Mouse (Mus musculus) heart, adult 11 months (tissue): ENCODE measurements around the gene Arap1.

Experiments
- DNase-seq: peaks from one replicate; pipeline ENCODE4 v3.0.0; 2022

Gene Arap1

DNA sequence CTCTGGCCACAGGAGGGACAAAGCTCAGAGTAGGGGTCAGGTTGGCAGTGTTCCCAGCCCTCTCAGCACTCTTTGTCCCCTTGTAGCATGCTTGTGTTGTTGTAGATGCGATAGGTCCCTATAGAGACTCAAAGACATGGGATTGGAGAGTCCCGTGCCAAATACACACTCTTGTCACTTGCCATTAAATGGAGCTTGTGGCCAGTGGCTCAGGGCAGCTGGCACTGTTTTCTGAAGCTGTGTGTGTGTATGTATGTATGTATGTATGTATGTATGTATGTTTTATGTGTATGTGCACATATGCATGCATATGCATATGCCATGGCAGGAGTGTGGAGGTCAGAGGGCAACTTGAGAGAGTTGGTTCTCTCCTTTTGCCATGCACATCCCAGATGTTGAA, 20.1 kb upstream of the Arap1 start:
- DNase-seq, result no peak

DNA sequence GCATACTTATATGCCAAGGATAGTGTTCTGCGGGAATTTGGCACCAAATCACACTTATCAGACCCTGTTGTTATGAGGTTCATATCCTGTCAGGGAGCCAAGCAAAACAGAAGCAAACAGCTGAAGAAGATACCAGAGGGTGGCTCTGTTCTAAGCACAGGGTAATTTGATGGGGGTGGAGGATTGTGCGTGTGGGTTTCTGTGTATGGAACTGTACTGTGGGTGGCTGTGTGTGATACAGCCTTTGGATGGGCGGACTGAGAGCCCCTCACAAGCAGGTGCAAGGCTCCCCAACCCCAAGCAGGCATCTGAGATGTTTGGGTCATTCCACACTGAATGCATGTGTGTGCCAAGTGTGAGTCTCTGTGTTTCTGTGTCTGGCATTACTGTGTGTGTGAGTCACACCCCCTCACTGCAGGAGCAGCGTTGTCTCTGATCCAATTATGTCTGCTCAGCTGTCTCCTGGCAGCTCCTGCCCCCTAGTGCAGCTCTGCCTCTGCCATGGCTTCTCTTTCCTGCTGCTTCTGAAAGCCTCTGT, 19.2 kb upstream of the Arap1 start:
- no peak for DNase-seq

DNA sequence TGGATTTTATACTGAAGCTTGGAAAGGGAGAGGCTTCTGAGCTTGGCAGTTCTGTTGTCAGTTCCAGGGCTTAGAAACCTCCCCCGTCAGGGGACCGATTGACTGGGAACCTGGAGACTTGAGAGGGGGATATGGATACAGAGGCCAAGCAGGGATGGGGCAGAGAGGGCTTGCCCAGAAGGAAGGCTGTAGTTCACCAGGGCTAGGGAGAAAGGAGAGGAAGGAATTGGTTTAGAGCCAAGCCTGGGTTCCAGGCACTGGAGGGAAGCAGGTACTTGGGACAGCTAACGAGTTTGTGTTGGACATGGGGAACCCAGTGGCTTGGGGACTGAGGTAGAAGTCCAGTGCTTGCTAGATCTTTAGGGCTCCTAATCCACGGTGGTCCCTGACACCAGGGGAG, 18.3 kb upstream of the Arap1 start:
- DNase-seq, result no peak

DNA sequence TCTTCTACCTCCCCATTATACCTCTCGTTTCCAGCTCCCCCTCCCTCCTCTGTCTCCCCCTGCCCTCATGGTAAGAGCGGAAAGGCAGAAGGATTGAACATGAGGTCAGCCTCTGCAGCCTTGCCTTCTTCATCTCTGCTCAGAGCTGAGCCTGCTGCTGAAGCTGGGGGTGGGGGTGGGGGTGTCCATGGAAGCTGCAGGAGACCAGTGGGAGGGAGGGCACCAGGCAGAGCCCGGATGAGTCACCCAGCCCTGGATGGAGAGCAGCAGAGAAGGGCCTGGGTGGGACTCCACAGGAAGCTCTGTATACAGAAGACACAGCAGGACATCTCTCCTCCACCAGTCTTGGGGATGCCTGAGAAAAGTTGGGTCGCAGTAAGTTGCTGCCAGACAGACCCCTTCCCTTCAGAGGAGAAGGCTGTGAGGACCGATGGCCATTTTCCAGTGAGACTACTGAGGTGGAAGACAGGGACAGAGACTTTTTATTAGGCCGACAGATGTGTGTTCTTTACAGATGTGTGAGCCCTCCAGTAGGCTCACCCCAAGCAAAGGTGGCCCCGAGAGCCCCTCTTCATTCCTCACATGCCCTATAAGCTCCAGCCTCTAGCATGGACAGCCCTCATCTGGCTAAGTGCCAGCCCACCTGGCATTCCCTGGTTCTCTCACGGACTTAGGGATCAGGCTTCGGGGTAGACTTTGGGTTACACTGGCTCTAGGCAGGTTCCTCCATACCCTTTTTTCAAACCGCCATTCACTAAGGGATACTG, 17.6 kb upstream of the Arap1 start:
- no peak for DNase-seq

DNA sequence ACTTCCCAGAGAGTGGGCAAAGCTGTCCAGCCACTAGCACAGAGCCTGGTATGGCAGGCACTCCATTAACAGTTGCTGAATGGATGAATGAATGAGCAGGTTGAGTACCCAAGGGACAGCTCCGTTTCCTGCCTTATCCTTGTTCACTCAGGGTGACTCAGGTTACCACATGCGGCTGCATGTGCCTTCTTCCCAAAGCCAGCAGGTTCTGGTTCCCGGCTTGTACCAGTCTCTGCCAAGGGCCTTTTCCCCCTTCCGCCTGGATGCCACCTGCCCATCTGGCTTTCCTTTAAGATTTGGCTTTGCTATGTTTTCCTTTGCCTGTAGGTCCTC, 17.1 kb upstream of the Arap1 start:
- DNase-seq, result no peak

DNA sequence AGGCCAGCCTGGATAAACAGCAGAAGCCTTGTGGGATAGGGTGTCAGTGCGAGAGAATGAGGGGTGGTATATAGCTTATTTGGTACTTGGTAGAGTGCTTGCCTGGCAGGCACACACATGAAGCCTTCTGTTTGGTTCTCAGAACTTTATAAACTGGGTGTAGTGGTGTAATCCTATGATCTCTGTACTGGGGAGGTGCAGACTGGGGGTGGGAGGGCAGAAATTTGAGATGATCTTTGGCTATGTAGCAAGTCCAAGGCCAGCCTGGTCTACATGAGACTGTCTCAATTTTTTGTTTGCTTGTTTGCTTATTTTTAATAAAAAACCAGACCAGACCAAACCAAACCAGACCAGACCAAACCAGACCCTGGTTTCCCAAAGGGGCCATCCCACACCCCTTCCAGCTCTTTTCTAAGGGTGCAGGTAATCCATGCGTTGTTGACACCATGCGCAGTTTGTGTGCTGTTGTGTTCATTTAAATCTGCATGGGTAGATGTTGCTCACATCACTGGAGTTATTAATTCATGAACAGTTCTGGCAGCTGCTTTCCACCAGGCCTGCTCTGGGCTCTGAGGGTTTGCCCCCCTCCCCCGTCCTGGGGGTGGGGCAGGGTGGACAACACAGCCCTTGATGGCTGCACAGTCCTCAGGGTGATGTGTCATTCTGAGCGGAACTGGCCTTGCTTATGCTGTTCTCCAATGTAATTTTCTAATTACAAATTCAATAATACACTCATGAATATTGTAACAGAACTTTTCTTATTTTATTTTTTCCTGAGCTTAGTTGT, 15.6 kb upstream of the Arap1 start:
- no peak for DNase-seq

DNA sequence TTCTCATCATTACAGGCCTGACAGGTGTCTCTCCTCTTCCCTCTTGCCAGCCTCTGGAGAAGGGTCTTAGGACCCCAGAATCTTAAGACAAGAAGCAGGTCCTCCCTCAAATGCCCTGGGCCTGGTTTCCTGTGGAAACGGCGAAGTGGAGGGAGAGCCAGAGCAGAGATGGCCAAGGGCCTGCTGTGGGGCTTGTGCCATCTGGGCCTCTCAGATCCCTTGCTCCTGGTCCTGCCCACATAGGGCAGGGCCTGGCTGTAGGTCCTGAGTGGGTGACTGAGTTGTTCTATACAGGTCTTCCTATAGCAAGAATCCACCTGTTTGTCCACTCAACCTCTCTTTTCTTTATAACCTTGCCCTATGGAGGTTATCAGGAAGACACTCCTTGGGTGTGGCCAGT, 12.6 kb upstream of the Arap1 start:
- DNase-seq, result no peak

DNA sequence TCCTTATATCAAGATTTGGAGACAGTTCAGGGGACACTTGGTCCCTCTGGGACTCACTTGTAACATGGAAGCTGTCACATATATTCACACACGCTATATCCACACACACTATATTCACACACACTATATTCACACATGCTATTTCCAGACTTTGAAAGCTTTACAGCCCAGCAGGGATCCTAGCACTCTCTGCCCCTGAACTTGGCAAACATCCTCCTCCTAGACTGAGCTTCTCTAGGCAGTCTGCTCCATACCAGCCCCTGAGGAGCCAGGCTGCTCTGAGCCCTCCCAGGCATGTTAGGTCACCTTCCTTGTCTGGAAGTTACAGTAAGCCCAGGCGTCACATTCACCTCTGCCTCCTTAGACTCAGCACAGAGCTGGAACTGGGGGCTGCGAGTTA, 11.2 kb upstream of the Arap1 start:
- DNase-seq, result no peak

DNA sequence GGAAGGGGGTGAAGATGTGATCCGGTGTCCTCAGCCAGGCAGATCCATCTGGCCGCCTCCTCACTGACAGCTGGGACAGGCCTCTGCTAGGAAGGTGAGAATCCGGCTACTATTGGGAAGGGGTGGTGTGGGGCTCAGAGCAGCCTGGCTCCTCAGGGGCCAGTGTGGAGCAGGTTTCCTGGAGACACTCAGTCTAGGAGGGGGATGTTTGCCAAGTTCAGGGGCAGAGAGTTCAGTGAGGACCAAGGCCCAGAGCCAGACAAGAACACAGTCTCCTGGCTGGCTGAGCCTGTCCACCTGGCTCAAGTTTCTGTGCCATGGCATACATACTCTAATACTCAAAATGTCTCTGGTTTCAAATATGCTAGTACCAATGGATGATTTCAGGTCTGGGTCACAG, 10.5 kb upstream of the Arap1 start:
- DNase-seq, result no peak

DNA sequence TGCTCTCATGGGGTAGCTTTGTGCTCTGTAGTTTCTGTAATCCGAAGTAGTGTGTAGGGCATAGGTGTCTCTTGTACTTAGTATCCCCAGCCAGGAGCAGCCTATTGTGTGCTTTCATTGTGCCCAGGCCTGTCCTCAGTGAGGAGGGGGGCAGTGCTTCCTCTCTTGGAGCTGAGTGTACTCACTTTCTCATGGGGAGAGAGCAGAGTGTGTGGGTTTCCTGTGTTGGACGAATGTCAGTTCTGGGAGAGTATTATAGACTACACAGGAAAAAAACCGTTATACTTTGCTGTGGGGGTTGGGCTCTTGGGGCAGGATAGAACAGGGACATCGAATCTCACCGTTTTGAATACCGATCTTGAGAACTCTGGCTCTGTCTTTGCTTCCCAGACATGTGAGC, 6.5 kb upstream of the Arap1 start:
- DNase-seq, result no peak

DNA sequence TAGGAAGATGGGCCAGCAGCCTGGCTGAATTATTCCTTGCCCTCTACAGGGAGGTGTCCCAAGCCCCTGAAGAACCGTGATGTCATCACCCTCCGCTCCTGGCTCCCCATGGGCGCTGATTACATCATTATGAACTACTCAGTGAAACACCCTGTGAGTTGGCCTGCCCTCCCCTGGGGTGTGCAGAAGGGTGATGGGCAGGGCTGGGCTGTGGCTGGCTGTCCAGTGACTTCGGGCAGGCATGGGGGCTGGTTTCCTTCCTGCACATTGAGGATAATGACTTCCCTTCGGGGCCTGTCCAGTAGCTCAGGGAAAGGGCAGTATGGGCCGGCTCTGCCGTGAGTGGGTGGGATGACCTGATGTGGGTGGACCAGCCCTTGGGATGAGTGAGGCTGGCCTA, 4.7 kb upstream of the Arap1 start:
- DNase-seq, result no peak

DNA sequence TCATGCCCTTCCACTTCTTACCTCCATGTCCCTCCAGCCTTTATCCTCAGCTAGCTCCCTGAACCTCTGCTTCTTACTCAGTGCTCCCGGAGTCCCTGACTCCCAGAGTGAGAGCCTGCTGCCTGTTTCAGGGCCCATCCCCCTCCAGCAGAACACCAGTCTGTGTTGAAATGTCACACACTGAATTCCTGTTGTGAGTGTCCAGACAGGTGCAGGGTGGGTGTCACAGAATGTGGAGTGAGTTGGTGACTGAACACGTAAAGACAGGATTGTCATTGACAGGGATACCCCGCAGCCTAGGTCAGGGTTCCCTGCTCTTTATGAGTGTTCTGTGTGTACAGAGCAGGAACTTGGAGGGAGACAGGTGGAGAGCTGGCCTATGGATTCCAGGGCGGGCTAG, 3.0 kb upstream of the Arap1 start:
- no peak for DNase-seq

DNA sequence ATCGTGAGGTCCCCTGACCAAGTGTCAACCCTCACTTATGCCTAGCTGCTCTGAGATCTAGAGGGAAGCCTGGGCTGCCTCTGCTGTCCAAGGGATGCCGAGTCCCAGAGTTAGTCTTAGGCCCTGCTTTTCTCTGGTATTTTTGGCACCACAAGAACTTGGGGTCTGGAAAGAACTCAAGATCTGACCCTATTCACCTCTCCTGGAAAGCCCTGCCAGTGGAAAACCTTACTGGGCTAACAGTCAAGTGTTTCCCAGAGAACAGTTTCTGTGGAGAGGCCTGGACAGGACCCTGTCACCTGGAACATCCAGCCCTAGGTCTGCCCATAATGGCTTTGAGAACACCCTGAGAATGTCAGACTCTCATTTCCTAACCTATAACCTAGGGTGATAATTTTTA, 876 bp upstream of the Arap1 start:
- DNase-seq, result no peak

DNA sequence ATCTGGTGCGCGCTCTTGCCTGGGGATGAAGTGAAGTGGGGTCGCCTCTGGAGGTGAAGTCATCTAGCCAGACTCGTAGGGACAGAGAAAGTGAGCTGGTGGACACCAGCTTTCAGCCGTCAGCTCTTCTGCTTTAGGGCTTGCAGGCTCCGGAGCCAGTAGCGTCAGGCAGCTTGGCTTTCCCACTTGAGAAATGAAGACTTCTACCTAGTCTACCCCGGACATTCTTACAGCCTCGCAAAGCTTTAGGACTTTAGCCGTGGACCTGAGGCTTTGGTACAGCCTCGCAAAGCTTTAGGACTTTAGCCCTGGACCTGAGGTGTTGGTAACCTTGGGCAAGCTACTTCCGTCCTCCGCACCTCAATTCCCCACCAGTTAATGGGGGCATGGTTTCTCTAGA, 445 bp downstream of the Arap1 start:
- no peak for DNase-seq

DNA sequence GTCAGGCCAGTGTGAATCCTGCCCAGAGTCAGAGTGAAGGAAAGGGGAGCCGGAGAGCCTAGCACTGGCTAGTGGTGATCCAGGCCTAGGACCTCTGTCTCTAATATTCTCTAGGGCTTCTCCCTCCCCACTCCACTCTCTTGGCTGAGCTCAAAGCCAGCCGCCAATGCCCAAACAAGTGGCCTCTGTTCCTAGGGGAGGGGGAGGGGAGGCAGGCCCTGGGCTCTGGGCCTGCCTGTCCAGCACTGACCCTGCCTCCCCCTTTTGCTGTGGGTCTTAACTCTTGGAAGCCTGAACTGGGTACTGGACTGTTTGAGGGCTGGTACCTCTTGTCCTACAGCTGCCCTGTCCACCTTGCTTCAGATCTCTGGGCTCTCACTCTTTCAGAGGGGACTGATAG, 2.0 kb downstream of the Arap1 start:
- DNase-seq, result no peak

DNA sequence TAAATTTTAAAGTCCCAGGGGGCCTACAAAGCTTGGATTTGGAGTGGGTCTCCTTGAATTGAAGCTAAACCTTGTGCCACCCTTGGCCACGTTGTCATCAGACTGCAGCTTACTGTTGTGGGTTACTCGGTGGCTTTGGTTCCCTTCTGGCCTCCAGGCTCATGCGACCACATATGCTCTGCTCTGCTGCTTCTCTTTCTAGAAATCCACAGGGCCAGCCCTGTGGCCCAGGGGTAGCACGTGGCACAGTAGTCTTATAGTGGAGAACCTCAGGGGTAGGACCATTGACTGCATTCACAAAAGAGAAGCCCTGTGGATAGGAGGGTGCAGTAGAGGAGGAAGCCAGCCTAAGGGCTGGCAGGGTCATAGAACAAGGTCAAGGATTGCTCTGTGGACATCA, 4.5 kb downstream of the Arap1 start:
- DNase-seq, result no peak

DNA sequence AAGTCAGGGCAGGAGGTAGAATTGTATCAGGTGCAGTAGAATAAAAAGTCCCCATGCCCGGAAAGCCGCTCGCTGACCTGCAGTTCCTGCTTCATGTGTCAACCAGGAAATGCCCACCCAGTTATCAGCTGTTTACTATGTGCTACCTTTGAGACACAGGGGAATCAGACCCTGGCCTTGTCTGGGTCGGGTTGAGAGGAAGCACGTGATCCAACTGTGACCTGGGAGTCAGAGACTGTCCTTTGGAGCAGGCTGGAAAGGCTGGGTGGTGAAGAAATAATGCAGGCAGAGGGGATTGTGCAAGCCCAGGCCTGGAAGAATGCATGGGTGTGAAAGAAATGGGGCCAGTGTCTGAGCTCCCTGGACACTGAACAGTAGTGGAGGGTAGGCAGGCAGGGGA, 6.6 kb downstream of the Arap1 start:
- no peak for DNase-seq

DNA sequence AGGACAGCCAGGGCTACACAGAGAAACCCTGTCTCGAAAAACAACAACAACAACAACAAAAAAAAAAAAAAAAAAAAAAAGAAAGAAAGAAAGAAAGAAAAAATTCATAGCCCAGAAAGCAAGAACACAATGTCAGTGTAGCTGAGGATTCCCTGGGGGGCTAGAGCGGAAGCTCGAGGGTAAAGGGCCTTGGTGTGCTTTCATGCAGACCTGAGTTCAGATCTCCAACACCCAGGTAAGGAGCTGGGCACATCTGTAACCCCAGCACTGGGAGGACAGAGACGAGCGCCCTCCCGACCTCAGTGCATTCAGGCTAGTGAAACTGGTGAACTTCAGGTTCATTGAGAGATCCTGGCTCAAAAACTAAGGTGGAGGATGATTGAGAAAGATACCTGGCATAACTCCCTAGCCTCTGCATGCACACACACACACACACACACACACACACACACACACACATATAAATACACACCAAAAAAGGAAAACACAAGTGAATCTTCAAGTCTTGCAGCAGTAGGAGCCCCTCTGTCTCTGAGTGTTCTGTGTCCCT, 7.8 kb downstream of the Arap1 start:
- no peak for DNase-seq

DNA sequence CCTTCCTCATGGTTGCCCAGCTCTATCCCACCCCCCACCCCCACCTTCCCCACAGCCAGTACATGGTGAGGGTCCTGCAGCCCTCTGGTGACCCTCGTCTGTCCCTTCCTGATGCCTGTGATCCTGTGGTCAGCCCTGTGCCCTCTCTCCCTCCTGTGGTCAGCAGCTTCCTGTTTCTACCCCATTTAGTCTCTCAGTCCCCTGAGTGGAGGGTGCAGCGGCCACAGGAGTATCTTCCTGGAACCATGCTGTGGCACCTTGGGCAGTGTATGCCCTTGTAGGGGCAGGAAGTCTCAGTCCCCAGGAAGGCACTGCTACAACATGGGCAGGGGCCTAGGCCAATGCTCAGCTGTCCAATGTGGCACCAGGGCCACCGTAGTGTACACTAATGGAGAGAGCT, 9.0 kb downstream of the Arap1 start:
- peak; percentile 94 for DNase-seq

DNA sequence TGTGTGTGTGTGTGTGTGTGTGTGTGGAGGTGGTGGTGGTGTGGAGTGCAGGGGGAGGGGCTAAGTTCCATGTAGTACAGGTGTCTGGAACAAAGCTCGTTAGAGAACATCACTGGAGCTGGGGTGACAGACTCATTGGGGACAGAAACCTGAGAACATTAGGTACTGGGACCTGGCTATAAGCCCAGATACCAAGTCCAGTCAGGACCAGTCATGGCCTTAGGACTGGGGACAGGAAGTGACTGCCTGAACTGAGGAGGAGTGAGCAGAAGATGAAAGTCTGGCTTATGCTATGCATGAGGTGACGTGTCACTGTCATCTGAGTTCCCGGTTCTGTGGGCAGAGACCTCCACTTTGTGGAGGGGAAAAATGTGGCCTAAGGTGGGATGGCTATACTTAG, 12.5 kb downstream of the Arap1 start:
- no peak for DNase-seq

DNA sequence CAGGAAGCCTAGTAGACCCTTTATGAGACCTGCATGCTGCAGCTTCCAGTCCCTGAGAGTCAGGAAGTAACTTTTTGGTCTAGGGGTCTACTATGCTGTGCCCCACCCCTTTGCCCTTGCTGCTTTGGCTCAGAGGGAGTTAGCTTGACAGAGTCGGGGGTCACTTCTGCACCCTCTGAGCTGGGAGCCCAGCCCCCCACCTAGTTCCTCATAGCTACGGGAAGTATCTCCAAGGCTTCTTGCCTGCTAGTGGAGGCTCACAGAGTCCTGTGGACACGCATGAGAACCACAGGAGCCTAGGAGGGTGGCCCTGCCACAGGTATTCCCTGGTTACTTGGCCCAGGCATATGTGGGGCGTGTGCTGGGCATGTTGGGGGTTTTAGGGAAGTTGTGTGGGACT, 13.2 kb downstream of the Arap1 start:
- no peak for DNase-seq

DNA sequence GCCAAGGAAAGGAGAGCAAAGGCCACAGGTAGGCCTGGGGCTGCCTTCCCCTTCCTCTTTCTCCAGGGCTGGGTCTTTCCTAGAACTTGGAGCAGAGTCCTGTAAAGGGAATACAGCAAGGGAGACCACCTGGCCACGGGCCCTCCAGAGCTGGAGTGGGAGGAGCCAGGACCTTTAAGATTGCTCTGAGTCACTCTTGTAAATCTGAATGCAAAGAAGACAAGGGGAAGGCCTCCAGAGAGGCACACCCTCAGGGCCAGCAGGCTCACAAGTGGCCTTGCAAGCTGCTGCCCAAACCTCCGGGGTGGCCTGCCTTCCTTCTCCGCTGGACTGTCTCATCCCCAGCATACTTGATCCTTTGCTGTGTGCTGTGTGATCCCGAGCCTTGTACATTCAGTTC, 13.9 kb downstream of the Arap1 start:
- no peak for DNase-seq

DNA sequence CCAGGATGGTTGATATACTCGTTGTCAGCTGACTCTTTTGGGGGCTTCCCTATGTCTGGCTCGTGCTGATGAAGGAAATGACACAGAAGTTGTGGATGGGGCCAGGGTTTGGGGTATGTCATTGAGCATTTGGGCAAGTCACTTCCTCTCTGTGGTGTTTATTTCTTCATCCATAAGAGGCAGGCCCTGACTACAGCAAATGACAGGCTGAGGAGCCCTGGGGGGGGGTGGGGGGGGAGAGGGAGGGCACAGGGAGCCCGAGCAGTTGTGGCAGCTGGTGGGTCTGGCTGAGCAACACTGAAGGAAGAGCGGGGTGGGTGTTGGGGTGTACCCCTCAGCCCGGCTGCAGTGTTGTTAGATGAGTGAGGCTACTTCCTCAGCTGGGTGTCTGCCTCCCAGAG, 14.9 kb downstream of the Arap1 start:
- peak; percentile 96 for DNase-seq

DNA sequence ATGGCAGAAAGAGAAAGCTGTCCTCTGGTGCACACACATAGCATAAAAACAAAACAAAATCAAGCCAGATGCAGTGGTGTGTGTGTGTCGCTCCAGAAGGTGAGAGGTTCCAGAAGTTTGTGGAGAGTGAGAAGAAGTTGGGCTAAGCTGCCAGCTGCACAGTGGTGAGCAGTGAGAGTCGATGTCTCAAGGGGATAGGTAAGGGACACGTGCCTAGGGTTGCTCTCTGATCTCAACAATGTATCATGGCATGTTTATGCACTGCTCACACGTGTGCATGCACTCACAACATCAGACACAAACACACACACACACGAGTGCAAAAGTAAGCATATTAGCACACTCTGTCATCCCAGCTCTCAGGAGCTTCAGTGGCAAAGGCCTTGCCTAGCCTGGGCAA, 16.0 kb downstream of the Arap1 start:
- no peak for DNase-seq
